Mouse (Mus musculus): ENCODE results near the gene Nr3c2.

Gene Nr3c2

DNA sequence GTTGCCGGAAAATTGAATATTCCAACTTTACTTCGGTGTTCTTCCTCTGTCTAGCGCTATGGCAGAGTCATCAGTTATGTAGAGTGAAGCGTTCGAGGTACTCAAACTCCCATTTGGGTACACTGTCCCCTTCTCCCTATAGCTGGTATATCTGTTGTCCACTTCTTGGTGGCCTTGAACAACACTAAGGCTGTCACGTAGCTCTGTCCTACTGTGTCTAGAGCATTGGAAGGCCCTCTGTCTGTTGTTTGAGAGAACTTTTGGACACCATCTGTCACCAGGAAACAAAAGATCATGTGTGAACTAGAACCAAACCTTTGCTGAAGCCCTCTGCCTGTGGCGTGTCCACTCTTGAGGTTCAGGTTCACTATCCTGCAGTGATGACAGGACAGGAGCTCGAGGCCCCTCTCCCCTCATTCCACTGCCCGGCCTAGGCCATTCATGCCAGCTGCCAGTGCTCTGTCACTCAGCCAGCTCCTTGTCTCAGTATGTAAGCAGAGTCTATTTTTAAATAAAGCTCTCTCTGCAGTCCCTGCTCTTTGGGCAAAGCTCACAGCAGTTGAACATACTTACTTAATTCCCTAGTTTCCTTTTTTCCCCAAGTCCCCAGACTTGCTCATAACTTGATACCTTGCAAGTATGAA lies 72.6 kb downstream of the Nr3c2 start:
- DNase-seq (ENCODE audit: low read depth, low spot score) = no peak

DNA sequence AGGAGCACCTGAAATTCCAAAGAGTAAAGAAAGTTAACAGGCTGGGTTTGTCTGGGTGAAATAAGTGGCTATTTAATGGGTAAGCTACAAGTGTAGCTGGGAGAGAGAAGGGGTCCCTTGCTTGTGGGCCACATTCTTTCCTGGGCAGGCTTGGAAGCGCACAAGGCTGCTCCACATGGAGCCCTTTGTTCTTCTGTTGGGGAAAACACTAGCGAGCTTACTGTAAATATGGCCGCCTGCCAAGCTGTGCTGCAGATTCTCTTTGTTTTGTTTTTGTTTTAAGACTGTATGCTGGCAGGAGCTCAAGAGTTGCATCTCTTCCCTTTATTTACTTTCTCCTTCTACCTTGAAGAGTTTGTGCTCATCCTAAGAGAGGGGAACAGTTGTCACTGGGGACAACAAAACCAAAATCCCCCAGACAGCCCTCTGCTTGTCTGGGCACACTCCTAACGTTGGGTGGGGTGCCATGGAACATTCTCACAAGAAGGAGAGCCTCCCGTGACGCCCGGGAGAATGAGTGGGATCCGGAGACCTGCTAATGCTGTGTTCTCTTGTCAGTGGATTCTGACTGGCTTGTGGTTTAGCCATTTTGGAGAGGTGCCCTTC lies 73.8 kb downstream of the Nr3c2 start:
- DNase-seq (ENCODE audit: low read depth, low spot score) = peak; percentile 19

DNA sequence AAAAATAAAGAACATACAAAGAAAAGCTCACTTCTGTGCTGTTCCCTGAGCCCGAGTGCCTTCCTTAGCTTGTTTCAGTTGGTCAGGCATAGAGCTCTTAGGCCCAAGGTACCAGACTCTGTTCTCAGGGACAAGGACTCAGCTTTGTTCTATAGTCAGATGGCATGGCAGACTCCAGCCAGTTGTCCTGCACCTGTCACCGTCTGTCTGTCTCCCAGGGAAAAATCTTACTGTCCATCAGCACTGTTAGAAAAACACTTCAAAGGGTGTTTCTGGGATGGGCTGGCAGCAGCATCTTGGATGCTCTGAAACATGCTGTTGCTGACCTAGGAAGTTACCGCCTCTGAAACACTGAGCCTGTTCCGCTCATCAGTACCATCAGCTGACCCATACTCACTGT lies 78.7 kb downstream of the Nr3c2 start:
- no peak for DNase-seq (ENCODE audit: low read depth, low spot score)

- no peak for DNase-seq (ENCODE audit: low read depth, low spot score)
Measured at GRCm38 (mm10) chr8:76984082-76984481, 84.8 kb downstream of the Nr3c2 start.

DNA sequence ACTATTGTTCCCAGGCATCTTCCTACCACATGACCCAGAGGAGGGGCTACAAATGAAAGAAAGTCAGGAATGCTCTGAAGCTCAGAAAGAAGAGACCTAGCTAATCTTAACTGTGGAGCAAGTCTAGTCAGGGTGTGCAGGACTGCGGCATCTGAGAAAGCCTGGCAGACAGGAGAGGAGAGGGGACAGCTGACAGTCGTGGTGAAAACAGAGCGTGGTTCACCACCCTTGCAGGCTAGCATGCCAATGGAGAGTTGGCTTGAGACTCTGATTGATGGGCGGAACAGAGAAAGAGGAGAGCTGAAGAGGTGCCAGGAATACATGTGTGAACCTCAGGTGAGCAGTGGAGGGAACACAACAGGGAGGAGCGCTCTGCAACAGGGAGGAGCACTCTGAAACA lies 85.6 kb downstream of the Nr3c2 start:
- DNase-seq (ENCODE audit: low read depth, low spot score) = no peak

GRCm38 (mm10) chr8:76987876-76988275 lies 88.6 kb downstream of the Nr3c2 start:
- no peak for DNase-seq (ENCODE audit: low read depth, low spot score)

GRCm38 (mm10) chr8:76998276-76998675 lies 99.0 kb downstream of the Nr3c2 start:
- no peak for DNase-seq (ENCODE audit: low read depth, low spot score)

- DNase-seq (ENCODE audit: low read depth, low spot score) = no peak
Measured at GRCm38 (mm10) chr8:77009425-77009824, 110.2 kb downstream of the Nr3c2 start.

GRCm38 (mm10) chr8:77011985-77012384 lies 112.7 kb downstream of the Nr3c2 start:
- DNase-seq (ENCODE audit: low read depth, low spot score) = no peak

GRCm38 (mm10) chr8:77012641-77013040 lies 113.4 kb downstream of the Nr3c2 start:
- no peak for DNase-seq (ENCODE audit: low read depth, low spot score)

- DNase-seq (ENCODE audit: low read depth, low spot score) = peak; percentile 50
Measured at GRCm38 (mm10) chr8:77016713-77017112, 117.5 kb downstream of the Nr3c2 start.

- no peak for DNase-seq (ENCODE audit: low read depth, low spot score)
Measured at GRCm38 (mm10) chr8:77023837-77024710, 124.8 kb downstream of the Nr3c2 start.

GRCm38 (mm10) chr8:77031213-77031612 lies 132.0 kb downstream of the Nr3c2 start:
- DNase-seq (ENCODE audit: low read depth, low spot score) = no peak

DNA sequence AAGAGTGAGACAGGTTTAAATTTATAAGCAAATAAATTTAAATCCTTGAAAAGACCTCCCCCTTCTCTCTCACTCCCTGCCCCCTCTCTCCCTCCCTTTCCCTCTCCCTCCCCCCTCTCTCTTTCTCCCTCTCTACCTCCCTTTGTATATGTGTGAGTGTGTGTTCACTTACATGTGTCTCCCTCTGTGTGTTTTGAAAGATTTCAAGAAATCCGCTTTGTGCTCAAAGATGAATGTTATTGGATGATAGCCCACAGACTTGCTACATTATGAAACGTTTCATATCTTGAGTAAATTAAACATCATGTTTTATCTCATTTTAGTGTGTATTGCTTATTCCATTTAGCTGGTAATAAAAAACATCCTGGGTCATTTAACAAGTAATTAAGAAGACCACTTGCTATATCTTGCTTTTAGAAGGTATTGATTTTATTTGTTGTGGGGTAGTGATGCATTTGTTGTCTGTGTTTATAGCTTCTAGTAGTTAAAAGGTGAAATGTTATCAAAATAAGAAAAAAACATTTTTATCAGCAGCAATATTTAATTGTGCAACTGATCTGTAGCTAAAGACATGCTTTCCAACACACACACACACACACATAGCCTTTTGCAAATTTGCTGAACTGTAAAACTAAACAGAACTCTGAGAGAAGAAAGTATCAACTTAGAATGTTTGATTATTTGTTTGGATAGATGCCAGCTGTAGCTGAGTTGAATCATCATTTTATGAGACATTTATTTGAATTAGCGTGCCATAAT lies 134.6 kb downstream of the Nr3c2 start:
- DNase-seq (ENCODE audit: low read depth, low spot score) = no peak

DNA sequence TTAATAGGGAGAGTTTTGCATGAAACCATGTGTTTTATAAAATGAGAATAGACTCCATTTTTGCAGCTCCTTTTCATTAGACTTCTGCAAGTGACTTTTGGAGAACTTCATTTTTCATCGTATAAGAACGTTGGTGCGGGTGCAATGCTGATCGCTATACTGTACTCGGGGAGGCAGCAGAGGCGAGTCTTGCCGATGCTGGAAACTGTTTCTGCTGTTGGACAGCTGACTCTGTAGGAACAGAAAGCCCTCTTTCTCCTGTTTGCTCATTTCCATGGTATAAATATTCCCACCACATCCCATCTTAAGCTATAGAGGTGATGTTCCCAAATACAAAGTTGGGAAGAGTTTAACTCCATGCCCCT lies 135.2 kb downstream of the Nr3c2 start:
- no peak for DNase-seq (ENCODE audit: low read depth, low spot score)

DNA sequence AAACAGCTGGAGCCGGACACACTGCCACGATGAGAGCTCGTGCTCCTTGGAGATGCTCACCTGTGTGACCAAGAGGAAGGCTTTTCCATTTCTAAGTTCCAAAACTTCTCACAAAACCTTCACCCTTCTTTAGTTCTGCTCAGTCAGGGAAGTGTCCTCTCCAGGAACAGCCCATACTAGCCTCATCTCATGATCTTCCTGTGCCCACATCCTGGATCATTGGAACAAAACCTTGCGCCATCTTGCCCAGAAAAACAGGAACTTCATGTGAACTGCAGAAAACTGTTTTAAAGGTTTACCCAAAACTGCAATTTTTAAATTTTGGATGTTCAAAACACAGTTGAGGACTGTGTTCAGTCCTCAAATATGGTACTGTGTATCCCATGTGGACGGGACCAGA lies 142.0 kb downstream of the Nr3c2 start:
- DNase-seq (ENCODE audit: low read depth, low spot score) = no peak

- no peak for DNase-seq (ENCODE audit: low read depth, low spot score)
Measured at GRCm38 (mm10) chr8:77044849-77045248, 145.6 kb downstream of the Nr3c2 start.

GRCm38 (mm10) chr8:77045711-77046110 lies 146.5 kb downstream of the Nr3c2 start:
- no peak for DNase-seq (ENCODE audit: low read depth, low spot score)

GRCm38 (mm10) chr8:77046217-77046616 lies 147.0 kb downstream of the Nr3c2 start:
- no peak for DNase-seq (ENCODE audit: low read depth, low spot score)

DNA sequence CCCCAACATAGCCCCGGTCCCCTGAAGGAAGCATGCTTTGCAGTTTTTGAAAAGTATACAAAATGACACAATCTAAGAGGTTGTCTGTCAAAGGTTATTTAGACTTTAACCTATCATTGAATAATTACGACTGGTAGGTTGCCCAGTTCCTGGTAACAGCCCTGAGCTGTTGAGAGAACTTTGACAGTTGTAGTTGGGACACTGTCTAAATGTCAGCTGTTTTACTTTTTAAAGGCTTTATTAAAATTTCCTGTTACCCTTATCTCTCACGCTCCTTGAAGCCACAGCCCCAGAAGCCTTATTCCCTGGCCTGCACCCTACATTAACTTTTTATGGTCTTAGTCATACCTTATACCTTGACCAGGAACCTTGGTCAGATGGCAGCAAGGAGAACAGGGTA lies 147.5 kb downstream of the Nr3c2 start:
- no peak for DNase-seq (ENCODE audit: low read depth, low spot score)

DNA sequence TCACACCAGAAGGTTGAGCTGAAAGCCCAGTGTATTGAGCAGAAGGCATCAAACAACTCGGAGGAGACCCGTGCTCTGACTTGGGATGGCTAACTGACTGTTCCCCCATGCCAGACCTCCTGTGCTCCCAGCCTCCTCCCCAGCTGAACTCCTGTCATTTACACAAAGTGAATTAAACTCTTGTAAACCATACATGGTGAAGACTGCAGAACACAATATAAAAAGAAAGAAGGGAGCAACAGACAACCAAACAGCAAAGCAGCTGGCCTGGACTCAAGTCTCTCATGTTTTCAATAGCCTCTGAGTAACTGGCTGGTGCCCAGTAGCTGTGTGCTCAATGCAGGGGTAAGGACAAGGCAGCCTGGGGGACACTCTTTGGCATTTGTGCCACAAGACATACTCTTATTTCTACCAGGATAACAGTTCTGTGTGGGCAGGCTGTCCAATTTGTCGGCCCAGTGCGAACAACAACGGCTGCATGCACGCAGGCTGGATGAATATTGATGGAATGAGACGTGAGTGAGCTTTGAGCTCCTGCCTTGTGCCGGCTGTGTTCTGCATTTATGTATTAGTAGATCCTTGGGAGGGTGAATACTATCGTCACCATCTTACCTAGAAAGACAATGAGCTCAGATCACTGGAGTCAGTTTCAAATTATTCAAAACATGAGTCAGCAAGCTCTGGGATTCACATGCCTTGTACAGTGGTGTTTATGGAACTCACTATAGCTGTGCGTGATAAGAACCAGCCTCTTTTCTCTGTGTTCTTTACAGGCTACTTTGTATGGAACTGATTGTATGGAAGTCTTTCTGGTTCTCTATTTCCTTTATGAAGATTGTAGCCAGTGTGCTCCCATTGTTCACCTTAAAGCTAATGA lies 152.4 kb downstream of the Nr3c2 start:
- DNase-seq (ENCODE audit: low read depth, low spot score) = no peak

Measured in ES-CJ7 (cell line).